Mouse (Mus musculus): ENCODE results near the gene Dgkb. TPM values are rescaled to one million over a fixed set of nuclear protein-coding genes. Genes with fewer than 3 reads are reported as not detected.

Dgkb gene
- total RNA-seq, 2 experiments from 2014 or later, result 3.7 to 4.4 TPM

DNA sequence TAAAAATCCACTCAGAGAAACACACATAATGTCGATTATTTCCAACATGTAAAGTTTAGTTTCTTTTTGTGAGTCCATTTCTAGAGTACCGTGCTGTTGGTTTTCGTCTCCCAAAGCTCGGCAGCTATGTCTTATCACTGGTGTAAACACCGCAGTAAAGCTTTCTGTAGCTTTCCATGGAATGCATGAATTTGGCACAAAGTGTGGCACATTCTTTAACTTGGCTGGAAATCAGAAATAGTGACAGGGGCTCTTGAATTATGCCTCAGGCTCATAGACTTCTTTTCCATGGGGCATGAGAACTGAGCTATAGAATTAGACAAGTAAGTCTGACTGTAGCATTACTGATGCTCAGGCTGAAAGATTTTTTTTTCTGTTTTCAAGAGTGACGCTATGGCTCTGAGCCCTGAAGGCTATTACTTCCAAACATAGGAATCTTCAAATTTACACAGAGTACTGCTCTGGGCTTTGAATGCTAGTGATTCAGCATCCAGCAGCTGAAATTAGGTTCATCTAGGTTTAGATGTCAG lies 179.0 kb downstream of the Dgkb start:
- no peak for DNase-seq

DNA sequence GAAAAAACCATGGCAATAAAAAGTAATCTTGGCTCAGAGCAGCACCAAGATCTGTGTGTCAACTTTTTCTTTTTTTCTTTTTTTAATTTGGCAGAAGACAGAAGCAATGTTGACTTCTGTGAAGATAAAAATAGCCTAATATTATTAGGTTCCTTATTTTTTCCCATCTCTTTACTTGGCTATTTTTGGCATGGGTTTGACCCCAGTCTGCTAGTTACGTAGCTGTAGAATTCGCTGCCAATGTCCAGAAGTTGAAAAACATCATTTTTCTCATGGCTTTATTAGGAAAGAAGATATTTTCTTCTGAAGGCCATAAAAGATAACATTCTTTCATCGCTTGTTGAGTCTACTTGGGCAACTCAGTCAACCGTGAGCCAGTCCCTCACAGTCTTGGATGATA lies 200.1 kb downstream of the Dgkb start:
- DNase-seq, result no peak

DNA sequence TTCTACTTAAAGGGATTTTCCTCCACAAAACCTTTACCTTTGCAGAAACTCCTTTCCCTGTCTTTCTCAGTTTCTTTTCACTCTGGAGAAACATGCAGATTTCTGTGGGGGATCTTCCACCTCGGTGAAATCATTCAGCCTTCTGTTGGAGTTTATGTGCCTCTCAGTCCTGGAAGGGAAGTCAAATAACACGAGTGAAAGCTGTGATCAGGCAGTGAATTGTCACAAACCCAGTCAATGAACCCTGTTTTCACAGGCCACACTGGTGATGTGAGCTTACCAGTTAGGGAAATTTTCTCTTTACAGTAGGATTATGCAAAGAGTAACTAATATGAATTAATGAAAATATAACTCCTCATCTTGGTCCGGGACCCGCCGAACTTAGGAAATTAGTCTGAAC lies 229.7 kb downstream of the Dgkb start:
- DNase-seq, result no peak

DNA sequence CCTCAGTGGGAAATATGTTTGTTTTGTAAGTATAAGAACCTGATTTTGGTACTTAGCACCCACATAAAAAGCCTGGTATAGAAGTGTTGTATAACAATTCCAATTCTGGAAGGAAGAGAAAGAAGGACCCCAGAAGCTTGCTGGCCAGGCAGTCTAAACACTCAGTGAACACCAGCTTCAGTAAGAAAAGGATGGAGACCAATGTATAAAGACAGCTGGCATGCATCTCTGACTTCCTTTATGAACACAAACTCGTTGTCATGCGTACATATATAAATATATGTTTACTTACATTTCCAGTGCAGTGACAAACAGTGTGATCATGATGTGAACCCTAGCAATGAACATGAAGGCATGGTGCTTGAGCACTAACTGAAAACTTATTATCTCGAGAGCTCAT lies 270.7 kb downstream of the Dgkb start:
- DNase-seq, result no peak

DNA sequence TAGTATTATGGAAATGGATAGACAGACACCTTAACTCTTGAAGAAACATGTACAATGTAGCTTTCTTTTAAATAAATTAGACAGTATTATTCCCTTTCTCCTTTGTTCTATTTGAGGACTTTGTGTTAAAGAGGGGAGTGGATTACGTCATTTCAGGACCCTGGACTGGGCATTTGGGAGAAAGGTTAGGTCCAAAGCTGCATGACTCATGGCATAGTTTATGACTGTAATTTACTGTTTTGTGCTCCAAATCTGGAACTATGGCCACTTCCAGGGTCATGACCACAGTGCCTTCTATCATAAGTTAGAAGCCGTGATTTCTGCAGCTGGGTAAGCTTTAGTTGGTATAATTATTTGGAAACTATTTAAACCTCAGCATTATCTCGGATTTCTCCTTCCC lies 294.4 kb downstream of the Dgkb start:
- peak in 1 of 2 experiments; percentile 12 for DNase-seq

DNA sequence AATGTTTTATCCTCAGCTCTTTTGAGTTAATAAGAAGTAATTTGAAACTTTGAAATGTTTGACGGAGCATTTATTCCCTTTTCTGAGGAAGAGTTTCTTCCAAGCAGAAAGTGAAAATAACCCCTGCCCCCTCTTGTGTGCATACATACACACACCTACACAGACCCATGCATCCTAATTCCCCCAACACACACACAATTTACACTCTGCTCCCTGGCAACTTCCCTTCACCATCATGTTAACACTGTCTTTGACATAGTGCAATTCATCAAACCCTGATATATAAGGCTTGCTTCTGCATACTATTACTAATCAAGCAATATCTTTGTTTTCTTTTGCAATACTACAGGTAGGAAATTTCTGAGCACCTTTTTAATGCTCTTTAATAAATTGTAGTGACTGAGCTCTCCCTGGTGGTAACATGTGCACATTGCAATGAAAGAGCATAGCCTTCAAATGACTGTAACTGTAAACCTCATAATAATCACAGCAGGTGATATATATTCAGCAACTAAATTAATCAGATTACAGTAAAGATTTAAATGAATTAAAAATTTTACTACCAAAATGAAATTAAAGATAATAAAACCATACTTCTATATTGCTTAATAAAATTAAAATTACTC lies 297.6 kb downstream of the Dgkb start:
- peak in 1 of 2 experiments; percentile 6 for DNase-seq

DNA sequence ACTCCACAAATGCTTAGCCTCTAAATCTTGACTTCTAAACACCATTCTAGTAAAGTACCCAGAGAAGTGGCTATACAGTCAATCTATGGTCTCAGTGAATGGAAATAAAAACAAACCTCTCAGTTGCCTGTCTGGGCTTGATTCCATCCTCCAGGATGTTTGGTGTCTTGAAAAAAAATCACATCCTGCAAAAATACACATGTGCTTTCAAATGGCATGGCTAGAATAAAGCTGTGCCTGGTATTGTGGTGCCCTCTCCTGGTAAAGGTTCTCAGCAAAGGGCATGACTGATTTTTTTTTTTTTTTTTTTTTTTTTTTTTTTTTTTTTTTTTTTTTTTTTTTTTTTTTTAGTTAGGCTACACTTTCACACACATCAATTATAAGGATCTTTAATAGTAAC lies 306.0 kb downstream of the Dgkb start:
- DNase-seq, result peak in 1 of 2 experiments; percentile 23

DNA sequence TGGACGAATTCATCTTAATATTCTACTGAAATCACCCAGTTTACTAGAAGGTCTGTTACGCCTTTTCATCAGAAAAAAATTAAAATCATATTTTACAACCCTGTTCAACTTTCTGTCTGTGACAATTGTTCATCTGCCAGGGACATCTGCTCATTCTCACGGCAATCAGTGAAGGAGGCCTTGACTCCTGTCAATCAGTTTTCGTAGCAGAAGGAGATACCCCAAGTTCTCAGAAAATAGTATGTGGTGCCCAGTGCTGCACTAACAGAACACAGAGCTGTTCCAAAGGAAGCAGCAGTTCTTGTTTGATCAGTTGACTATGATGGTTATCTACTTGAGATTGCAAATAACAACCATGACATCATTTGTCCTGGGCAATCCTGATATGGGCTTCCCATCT lies 307.8 kb downstream of the Dgkb start:
- DNase-seq, result no peak

DNA sequence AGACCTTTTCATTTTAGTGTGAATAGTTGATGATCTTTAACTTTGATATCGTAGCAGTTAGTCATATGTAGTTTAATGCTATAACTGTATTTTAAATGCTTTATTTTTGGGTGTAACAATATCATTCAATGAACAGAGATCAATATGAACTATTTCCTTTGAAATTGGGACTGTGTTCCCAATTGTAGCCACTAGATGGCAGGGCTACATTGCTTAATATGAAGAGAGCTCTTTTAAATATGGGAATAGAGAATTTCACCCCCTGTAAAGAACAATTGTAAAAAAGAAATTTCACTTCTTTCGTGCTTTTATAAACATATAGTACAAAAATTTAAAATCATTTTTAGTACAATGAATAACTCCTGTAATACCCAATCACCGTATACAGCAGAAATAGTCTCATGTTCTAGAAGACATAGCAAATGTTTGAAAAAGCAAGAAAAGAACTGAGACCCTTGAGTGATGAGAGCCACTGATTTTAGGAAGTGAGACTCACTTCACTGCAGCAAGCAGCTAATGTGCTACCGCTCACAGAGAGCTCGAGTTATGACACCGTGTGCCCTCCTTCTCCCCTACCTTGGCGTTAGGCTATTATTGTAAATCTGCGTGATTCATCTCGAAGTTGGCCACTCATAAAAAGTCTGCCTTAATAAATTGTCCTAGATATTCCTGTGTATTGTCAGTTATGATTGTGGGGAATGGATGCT lies 312.8 kb downstream of the Dgkb start:
- peak in 1 of 2 experiments; percentile 22 for DNase-seq

DNA sequence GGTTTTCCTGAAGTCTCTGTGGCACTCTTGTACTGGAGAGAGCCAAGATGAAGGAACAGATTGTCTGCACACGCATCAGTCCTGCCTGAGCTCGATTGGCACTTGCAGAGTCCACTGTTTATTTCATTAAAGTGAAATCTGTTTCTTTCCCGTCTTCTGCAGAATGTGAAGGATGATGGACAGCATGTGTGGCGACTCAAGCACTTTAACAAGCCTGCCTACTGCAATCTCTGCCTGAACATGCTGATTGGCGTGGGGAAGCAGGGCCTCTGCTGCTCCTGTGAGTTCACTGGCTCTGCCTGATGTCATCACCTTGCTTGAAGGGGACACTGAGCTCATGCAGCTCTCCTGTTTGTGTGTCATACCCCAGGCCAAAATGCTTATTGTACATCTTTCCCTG lies 318.9 kb downstream of the Dgkb start:
- no peak for DNase-seq

DNA sequence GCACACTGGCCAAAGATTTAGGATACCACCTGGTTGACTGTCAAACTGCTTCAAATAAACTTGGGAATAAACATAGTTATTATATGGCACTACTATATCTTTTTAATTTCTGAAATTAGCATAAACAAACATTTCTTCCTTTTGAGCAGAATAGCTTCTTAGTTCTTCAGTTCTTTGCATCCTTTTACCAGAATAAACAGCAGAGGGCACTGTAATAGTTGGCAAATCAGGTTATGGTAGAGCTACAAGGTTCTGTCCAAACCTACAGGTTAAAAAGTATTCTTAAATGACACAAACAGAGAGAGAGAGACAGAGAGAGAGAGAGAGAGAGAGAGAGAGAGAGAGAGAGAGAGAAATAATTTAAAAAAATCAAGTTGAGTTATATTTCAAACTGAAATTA lies 322.5 kb downstream of the Dgkb start:
- no peak for DNase-seq

DNA sequence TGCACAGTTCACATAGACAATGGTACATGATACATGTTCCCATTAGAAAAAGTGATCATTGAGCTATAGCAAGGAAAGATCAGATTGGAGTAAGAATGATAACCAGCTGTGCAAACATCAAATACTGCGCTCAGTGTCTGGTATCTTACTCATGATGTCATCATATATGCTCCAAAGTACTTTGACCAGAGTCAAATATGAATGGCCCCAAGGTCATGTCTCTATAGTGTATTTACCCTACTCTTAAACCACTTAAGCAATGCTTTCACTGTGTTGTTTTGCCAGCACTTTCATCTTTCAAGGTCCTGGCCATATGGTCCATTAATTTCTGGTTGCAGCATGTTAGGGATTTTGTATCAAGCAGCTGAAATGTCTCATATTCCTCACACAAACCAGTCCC lies 415.1 kb downstream of the Dgkb start:
- no peak for DNase-seq

DNA sequence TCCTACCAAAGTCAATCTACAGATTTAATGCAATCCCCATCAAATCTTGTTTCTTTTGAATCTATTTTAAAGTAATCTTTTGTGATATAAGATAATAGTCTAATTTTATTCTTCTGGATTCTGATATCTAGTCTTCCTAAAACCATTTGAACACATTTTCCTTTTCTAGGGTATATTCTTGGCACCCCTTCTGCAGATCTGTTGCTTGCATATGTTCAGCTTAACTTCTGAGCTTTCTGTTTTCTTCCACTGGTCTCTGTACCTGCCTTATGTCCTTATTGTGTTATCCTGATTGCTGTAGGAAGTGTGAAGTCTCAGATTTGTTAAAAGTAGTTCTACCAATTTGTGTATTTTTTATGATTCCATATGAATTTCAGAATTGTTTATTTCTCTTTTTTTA lies 451.3 kb downstream of the Dgkb start:
- no peak for DNase-seq

DNA sequence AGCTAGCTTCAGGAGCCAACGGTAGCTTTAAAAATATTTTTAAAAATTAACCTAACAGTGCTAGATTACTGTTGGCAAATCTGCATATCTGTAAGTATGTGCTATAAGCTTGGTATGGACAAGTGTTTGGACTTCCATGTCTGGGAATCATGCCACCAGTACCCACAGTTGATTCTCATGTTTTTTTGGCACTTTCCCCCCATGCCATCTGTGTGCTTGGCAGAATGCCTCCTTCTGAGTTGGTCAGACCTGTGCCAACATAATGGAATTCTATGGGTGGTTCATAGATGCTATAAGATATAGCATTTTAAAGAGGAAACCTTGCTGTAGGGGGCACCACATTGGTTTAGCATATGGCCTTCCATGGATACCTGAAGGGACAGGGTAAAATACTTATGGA lies 484.0 kb downstream of the Dgkb start:
- DNase-seq, result no peak

DNA sequence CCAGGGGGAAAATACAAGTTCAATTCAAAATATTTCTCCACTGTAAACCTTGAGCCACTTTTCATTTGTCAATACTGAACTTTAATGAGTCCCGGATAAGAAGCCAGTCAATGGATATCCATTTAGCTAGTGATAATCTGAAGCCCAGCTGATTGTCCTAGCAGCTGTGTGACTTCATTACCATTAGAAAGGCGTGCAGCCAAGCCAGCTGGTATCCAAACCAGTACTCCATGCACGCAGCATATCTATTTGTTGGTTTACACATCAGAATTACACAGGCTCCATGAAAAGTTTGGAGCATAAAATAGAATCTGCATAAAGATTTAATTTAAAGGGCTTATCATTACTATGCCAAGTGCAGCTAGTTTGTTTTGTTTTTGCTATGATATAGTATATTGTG lies 486.3 kb downstream of the Dgkb start:
- no peak for DNase-seq

DNA sequence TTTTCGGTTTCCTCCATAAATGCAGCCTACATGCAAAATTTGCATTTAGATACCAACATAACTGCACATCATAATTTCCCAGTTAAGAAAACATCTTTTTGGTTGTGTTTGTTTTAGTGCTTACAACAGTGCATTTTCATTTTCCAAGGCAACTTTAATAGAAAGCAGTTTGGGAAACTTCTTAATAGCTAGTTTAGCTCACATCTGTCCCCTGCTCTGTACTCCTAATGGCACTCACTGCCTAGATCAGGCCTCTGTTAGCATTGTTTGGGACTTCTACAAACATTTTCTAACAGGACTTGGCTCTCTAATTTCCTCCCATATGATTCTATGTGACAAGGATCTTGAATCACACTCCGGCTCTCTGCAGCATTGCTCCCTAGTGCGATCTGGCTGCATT lies 486.7 kb downstream of the Dgkb start:
- DNase-seq, result no peak

DNA sequence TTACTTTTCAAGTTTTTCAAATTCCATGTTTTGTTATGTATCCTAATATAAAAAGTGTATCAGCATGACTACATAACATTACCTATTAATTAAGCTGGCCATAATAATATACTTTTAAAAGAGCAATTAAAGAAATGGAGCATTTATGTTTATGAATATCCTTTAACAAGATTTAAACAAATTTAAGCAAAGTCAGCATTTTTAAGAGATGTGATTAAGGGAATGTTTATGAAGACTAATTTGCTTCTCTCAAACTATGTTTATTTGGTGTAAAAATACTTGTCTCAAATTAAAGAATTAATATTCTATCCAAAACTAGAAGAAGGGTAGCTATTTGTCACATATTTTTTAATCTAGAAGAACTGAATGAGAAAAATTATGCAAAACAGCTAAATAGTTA lies 492.4 kb downstream of the Dgkb start:
- DNase-seq, result no peak

DNA sequence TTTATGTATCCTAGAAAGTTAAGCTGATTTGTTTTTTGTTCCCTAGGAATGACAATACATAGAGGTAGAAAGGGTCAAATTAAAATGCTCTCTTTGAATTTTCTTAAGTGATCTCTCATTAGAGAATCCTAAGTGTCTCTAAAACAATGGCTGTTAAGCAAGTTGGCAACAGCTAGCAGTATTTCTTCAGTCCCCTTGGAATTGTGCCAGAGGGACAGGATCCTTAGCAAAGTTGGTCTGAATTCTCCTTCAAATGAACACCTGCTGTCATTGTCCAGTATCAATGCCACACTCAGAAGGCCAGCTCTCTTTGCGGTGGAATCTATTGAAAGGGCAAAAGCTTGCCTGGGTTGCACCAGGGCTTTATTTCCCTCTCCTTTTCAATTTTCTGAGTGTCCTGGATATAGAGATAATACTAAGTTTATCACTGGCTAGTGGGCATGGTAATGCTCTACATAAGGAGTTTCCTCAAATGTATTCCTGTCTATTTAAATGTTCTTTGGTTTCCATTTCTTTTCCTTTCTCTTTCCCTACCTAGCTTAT lies 510.3 kb downstream of the Dgkb start:
- no peak for DNase-seq

DNA sequence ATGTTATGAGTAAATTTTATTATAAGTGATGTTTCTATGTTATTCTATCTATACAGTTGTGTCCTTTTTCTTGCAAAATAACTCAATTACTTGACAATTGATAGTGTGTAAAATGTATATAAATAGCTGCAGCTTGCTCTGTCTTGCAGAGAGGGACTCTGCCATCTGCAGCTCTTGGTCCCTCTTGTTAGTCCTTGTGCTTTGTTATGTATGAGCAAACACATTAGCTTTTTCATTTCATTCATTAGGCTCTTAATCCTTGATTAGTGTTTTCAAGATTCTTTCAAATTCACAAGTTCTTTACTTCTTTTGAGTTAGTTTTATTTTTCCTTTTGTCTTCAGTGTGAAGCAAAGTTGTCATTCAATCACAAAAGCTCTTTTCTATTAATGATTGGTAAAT lies 511.3 kb downstream of the Dgkb start:
- DNase-seq, result no peak

DNA sequence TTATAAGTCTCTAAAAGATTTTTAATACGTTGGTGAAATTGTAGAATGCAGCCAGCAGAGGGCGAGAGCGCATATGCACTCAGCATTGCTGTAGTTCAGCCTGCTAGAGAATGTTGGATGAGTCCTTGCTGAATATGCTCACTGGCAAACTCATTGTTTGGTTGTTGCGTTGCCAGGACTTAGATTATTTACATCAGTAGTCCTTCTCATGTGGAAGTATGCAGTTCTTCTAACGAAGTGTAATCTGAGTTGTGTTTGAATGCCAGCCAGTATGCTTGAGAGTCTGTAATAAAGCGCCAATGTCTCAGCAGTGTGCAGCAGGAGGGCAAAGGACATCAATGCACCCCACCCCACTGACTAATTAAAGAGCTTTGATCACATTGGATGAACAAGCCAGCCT lies 525.1 kb downstream of the Dgkb start:
- DNase-seq, result peak; percentile 66 to 80

DNA sequence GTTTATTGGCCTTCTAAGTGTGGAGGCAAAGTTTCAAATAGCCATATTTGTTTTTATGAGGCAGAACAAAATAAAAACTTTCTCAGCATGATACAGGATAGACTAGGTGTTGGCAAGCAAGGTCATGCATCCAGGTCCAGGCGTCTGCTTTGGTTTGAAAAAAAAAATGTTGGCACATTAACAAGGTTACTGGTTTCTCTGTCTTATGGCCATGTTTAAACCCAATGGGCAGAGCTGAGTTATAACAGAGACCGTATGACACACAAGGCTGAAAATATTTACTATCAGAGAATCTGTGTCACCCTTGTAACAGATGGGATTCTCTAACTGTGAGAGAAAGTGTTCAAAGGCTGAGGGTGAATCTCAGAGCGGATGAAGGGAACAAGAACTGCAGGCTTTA lies 535.0 kb downstream of the Dgkb start:
- DNase-seq, result no peak

DNA sequence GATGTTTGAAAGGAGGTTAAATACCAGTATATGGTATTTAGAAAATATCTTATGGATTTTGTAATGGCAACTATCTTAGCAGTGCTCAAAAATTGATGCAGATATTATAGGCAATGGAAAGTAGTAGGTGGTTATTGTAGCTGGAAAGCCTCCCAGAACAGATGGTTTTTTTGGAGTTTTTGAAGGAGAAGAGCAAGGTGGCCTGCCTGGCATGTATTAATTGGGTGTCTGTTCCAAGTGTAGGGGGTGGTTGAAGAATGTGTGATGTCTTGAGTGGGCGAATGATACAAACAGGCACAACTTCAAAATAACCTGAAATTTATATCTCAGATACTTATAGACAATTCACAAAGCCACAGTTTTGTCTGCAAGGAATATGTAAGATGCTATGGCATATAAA lies 538.9 kb downstream of the Dgkb start:
- no peak for DNase-seq

DNA sequence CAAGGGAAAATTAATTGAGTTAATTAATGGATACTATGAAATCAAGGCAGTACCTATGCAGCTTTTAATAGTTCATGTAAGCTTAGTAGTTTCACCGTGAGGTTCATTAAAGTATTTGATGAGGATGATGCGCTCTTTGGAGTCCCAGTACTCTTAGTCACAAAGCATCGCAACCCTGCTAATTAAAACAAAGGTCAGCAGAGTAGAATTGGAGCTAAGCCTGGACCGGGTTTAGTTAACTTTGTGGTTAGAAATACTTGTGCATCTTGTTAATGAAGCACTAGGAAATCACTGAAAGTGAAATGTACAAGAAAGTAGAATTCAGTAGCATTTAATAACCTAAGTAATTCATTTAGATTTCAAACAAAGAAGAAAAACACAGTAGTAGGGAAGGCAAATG lies 544.0 kb downstream of the Dgkb start:
- no peak for DNase-seq

DNA sequence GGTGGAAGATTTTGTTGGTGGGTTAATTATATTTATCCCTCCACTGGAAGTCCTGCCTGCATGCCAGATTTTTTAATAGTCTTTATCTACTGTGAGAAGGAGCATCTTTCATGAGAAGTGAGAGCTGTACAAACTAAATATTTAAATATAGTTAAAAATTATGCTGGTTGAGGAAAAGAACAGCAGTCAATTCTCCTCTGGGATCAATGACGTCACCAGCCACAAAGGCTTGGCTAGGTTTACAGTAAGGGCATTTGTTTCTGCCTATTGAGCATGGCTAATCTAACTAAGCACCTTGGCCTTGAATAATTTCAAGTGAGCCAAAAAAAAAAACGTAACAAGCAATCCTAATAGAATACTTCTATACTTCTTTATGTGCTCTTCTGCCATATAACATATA lies 554.1 kb downstream of the Dgkb start:
- DNase-seq, result no peak

Data from adrenal gland, postnatal 36 days (tissue).